Mouse (Mus musculus): ENCODE results near the gene Vegfa. TPM values are rescaled to one million over a fixed set of nuclear protein-coding genes. Genes with fewer than 3 reads are reported as not detected.

Gene Vegfa
- polyA plus RNA-seq, 1 experiment, result 168 TPM

- no peak for DNase-seq (ENCODE audit: extremely low spot score in 1 of 2, low spot score in 1 of 2)
Observed at GRCm38 (mm10) chr17:46028210-46029051, 3.7 kb downstream of the Vegfa start.

- DNase-seq (ENCODE audit: extremely low spot score in 1 of 2, low spot score in 1 of 2), result peak in 1 of 2 experiments; percentile 51
Observed at GRCm38 (mm10) chr17:46027066-46027917, 4.9 kb downstream of the Vegfa start.

GRCm38 (mm10) chr17:46025927-46026668 is 6.1 kb downstream of the Vegfa start:
- no peak for DNase-seq (ENCODE audit: extremely low spot score in 1 of 2, low spot score in 1 of 2)

- DNase-seq (ENCODE audit: extremely low spot score in 1 of 2, low spot score in 1 of 2), result no peak
Observed at GRCm38 (mm10) chr17:46025207-46025606, 7.0 kb downstream of the Vegfa start.

- DNase-seq (ENCODE audit: extremely low spot score in 1 of 2, low spot score in 1 of 2), result no peak
Observed at GRCm38 (mm10) chr17:46024192-46024591, 8.0 kb downstream of the Vegfa start.

GRCm38 (mm10) chr17:46023572-46023971 is 8.6 kb downstream of the Vegfa start:
- DNase-seq (ENCODE audit: extremely low spot score in 1 of 2, low spot score in 1 of 2), result no peak

GRCm38 (mm10) chr17:46022934-46023333 is 9.2 kb downstream of the Vegfa start:
- no peak for DNase-seq (ENCODE audit: extremely low spot score in 1 of 2, low spot score in 1 of 2)

GRCm38 (mm10) chr17:46022427-46022826 is 9.7 kb downstream of the Vegfa start:
- DNase-seq (ENCODE audit: extremely low spot score in 1 of 2, low spot score in 1 of 2), result no peak

GRCm38 (mm10) chr17:46021760-46022159 is 10.4 kb downstream of the Vegfa start:
- no peak for DNase-seq (ENCODE audit: extremely low spot score in 1 of 2, low spot score in 1 of 2)

GRCm38 (mm10) chr17:46021173-46021572 is 11.0 kb downstream of the Vegfa start:
- DNase-seq (ENCODE audit: extremely low spot score in 1 of 2, low spot score in 1 of 2), result no peak

- no peak for DNase-seq (ENCODE audit: extremely low spot score in 1 of 2, low spot score in 1 of 2)
Observed at GRCm38 (mm10) chr17:46020579-46020978, 11.6 kb downstream of the Vegfa start.

- DNase-seq (ENCODE audit: extremely low spot score in 1 of 2, low spot score in 1 of 2), result no peak
Observed at GRCm38 (mm10) chr17:46018736-46019004, 13.5 kb downstream of the Vegfa start.

- no peak for DNase-seq (ENCODE audit: extremely low spot score in 1 of 2, low spot score in 1 of 2)
Observed at GRCm38 (mm10) chr17:46017946-46018735, 14.0 kb downstream of the Vegfa start.

GRCm38 (mm10) chr17:46016617-46017016 is 15.6 kb downstream of the Vegfa start:
- no peak for DNase-seq (ENCODE audit: extremely low spot score in 1 of 2, low spot score in 1 of 2)

GRCm38 (mm10) chr17:46015967-46016366 is 16.2 kb downstream of the Vegfa start:
- no peak for DNase-seq (ENCODE audit: extremely low spot score in 1 of 2, low spot score in 1 of 2)

GRCm38 (mm10) chr17:46014935-46015334 is 17.2 kb downstream of the Vegfa start:
- DNase-seq (ENCODE audit: extremely low spot score in 1 of 2, low spot score in 1 of 2), result no peak

- DNase-seq (ENCODE audit: extremely low spot score in 1 of 2, low spot score in 1 of 2), result no peak
Observed at GRCm38 (mm10) chr17:46013549-46013948, 18.6 kb downstream of the Vegfa start.

GRCm38 (mm10) chr17:46012211-46012610 is 20.0 kb downstream of the Vegfa start:
- DNase-seq (ENCODE audit: extremely low spot score in 1 of 2, low spot score in 1 of 2), result no peak

- DNase-seq (ENCODE audit: extremely low spot score in 1 of 2, low spot score in 1 of 2), result no peak
Observed at GRCm38 (mm10) chr17:46010462-46010861, 21.7 kb downstream of the Vegfa start.

- DNase-seq (ENCODE audit: extremely low spot score in 1 of 2, low spot score in 1 of 2), result no peak
Observed at GRCm38 (mm10) chr17:46009182-46009581, 23.0 kb downstream of the Vegfa start.

Data from frontal cortex, adult 2 months (tissue).